Mouse (Mus musculus) embryonic facial prominence, embryonic 12.5 days (tissue): Measurements from ENCODE around the gene Ddt. TPM values are rescaled to one million over a fixed set of nuclear protein-coding genes. Genes with fewer than 3 reads are reported as not detected.

Experiments used
- ATAC-seq: fragments of 200-750 bp; cut with Nextera tagmentation; 2 replicates; pipeline ENCODE4 v1.8.0; 2017; ENCODE audit not compliant: insufficient number of reproducible peaks, insufficient read depth, low FRiP score, low TSS enrichment
- H3K27ac ChIP-seq: fragments of 300-500 bp; sonication (generic); 2 replicates; pipeline ENCODE4 v1.5.1; 2016; ENCODE audit warnings: mild to moderate bottlenecking
- H3K27me3 ChIP-seq: fragments of 300-500 bp; sonication (generic); 2 replicates; pipeline ENCODE4 v1.6.1; 2016; ENCODE audit warnings: mild to moderate bottlenecking, moderate library complexity
- H3K36me3 ChIP-seq: fragments of 300-500 bp; sonication (generic); 2 replicates; pipeline ENCODE4 v1.6.1; 2016; ENCODE audit warnings: mild to moderate bottlenecking
- H3K4me1 ChIP-seq: fragments of 300-500 bp; sonication (generic); 2 replicates; pipeline ENCODE4 v1.6.1; 2016
- H3K4me2 ChIP-seq: fragments of 300-500 bp; sonication (generic); replicated peaks from 2 replicates; pipeline ENCODE4 v1.6.1; 2016; ENCODE audit warnings: mild to moderate bottlenecking, moderate library complexity
- H3K4me3 ChIP-seq: fragments of 300-500 bp; sonication (generic); 2 replicates; pipeline ENCODE4 v1.5.1; 2016; ENCODE audit warnings: mild to moderate bottlenecking
- H3K9ac ChIP-seq: fragments of 300-500 bp; sonication (generic); 2 replicates; pipeline ENCODE4 v1.6.1; 2016; ENCODE audit warnings: mild to moderate bottlenecking, moderate library complexity
- H3K9me3 ChIP-seq: fragments of 300-500 bp; sonication (generic); 2 replicates; pipeline ENCODE4 v1.6.1; 2016; ENCODE audit warnings: mild to moderate bottlenecking, moderate library complexity
- WGBS: fragments of 180-500 bp; shearing (Covaris S2); methylation state at CpG from one replicate; pipeline ENCODE4 v1.1.7; 2016; 5-methylcytosine and 5-hydroxymethylcytosine counted together
- polyA plus RNA-seq: library from polyadenylated mRNA; unstranded; fragments of >200 nt; fragmentation: Nextera tagmentation; extraction: Ambion mirVana; gene quantifications from 2 replicates; pipeline ENCODE4 v1.2.1, GENCODE M21; 2016

Ddt gene
- 92.2 and 95.4 TPM in 2 replicates for polyA plus RNA-seq

- Histone ChIP-seq H3K27ac (no peak within 1 kb of the TSS), H3K9ac (peak within 1 kb of the TSS; percentile 57), H3K4me1 (peaks cover 7% of the 10 kb centered on the region; the same call in 1 of the 2 replicates), H3K4me2 (peak within 1 kb of the TSS; percentile 72), H3K36me3 (no peaks in the 10 kb centered on the region), H3K9me3 (no peaks in the 10 kb centered on the region), H3K4me3 (peak within 1 kb of the TSS; percentile 57), H3K27me3 (0 out of 2 replicates have a peak, but pooled peaks cover 2% of the 10 kb centered on the region)
- under 1% methylated on average over 44 of the region's 47 CpGs for WGBS
- ATAC-seq = peak; percentile 89
These were observed at the start of gene Ddt for GRCm38 (mm10) chr10:75772795-75773664. Gene Ddt, minus strand, starts transcription at chr10:75773414.

GRCm38 (mm10) chr10:75822443-75822842, 49.2 kb upstream of the Ddt start, which contains the start of gene Gstt4:
Gene Gstt4, minus strand, starts transcription at chr10:75822543.
- H3K27ac ChIP-seq = no peak within 1 kb of the TSS
- H3K9me3 ChIP-seq = no peaks in the 10 kb centered on the region
- H3K4me1 ChIP-seq = no peaks in the 10 kb centered on the region
- no peak for ATAC-seq
- H3K4me2 ChIP-seq = no peak within 1 kb of the TSS
- no peak within 1 kb of the TSS for H3K4me3 ChIP-seq
- H3K9ac ChIP-seq = no peak within 1 kb of the TSS
- 0 out of 2 replicates have a peak, but pooled peaks cover under 1% of the 10 kb centered on the region for H3K27me3 ChIP-seq
- H3K36me3 ChIP-seq = no peaks in the 10 kb centered on the region
- WGBS = 88% methylated on average over 2 of the region's 2 CpGs

GRCm38 (mm10) chr10:75819882-75820281, 46.7 kb upstream of the Ddt start:
- Histone ChIP-seq H3K27me3 (no peaks in the 10 kb centered on the region), H3K4me3 (no peak overlapping the region), H3K36me3 (no peaks in the 10 kb centered on the region), H3K9me3 (no peaks in the 10 kb centered on the region), H3K9ac (no peak overlapping the region), H3K27ac (no peak overlapping the region), H3K4me2 (no peak overlapping the region), H3K4me1 (no peaks in the 10 kb centered on the region)
- 89% methylated on average over 5 of the region's 5 CpGs for WGBS
- no peak for ATAC-seq

GRCm38 (mm10) chr10:75818641-75819040, 45.4 kb upstream of the Ddt start:
- Histone ChIP-seq H3K9ac (no peak overlapping the region), H3K27ac (no peak overlapping the region), H3K4me1 (no peaks in the 10 kb centered on the region), H3K36me3 (no peaks in the 10 kb centered on the region), H3K27me3 (no peaks in the 10 kb centered on the region), H3K9me3 (no peaks in the 10 kb centered on the region), H3K4me2 (no peak overlapping the region), H3K4me3 (no peak overlapping the region)
- no peak for ATAC-seq
- WGBS = 62% methylated on average over 10 of the region's 10 CpGs

GRCm38 (mm10) chr10:75804217-75804616, 31.0 kb upstream of the Ddt start:
- 0 out of 2 replicates have a peak, but pooled peaks cover 4% of the 10 kb centered on the region for H3K27me3 ChIP-seq
- no peaks in the 10 kb centered on the region for H3K36me3 ChIP-seq

GRCm38 (mm10) chr10:75798176-75798696, 25.0 kb upstream of the Ddt start, which contains the start of gene Gstt1:
Gene Gstt1, minus strand, starts transcription at chr10:75798584.
- Histone ChIP-seq H3K4me1 (peaks cover 23% of the 10 kb centered on the region), H3K4me3 (peak within 1 kb of the TSS; percentile 42), H3K4me2 (peak within 1 kb of the TSS; percentile 80), H3K27me3 (0 out of 2 replicates have a peak, but pooled peaks cover 6% of the 10 kb centered on the region), H3K9ac (peak within 1 kb of the TSS; percentile 45), H3K36me3 (no peaks in the 10 kb centered on the region), H3K9me3 (no peaks in the 10 kb centered on the region), H3K27ac (no peak within 1 kb of the TSS)
- WGBS = 2% methylated on average over 18 of the region's 18 CpGs
- ATAC-seq = no peak

More at GRCm38 (mm10) chr10:75804217-75804616, 31.0 kb upstream of the Ddt start:
- H3K27ac ChIP-seq = no peak overlapping the region
- no peak for ATAC-seq
- WGBS = 67% methylated on average over 2 of the region's 2 CpGs
- H3K4me3 ChIP-seq = no peak overlapping the region
- H3K4me2 ChIP-seq = no peak overlapping the region
- no peaks in the 10 kb centered on the region for H3K4me1 ChIP-seq
- H3K9ac ChIP-seq = no peak overlapping the region
- no peaks in the 10 kb centered on the region for H3K9me3 ChIP-seq

GRCm38 (mm10) chr10:75797619-75798175, 24.5 kb upstream of the Ddt start:
- 5% methylated on average over 12 of the region's 12 CpGs for WGBS
- no peak for ATAC-seq

GRCm38 (mm10) chr10:75796731-75797516, 23.7 kb upstream of the Ddt start:
- Histone ChIP-seq H3K36me3 (no peaks in the 10 kb centered on the region), H3K9me3 (no peaks in the 10 kb centered on the region), H3K27ac (no peak overlapping the region), H3K9ac (peak overlapping the region; percentile 45; the same call in 1 of the 2 replicates), H3K27me3 (0 out of 2 replicates have a peak, but pooled peaks cover 6% of the 10 kb centered on the region), H3K4me3 (peak overlapping the region; percentile 42), H3K4me1 (peaks cover 23% of the 10 kb centered on the region), H3K4me2 (peak overlapping the region; percentile 80)
- 39% methylated on average over 11 of the region's 11 CpGs for WGBS
- ATAC-seq = no peak

More at GRCm38 (mm10) chr10:75797619-75798175, 24.5 kb upstream of the Ddt start:
- Histone ChIP-seq H3K9ac (peak overlapping the region; percentile 45), H3K36me3 (no peaks in the 10 kb centered on the region), H3K4me3 (peak overlapping the region; percentile 42), H3K4me2 (peak overlapping the region; percentile 80), H3K9me3 (no peaks in the 10 kb centered on the region), H3K27ac (no peak overlapping the region), H3K4me1 (peaks cover 23% of the 10 kb centered on the region), H3K27me3 (0 out of 2 replicates have a peak, but pooled peaks cover 6% of the 10 kb centered on the region)

GRCm38 (mm10) chr10:75794880-75795279, 21.7 kb upstream of the Ddt start:
- Histone ChIP-seq H3K4me3 (no peak overlapping the region), H3K4me2 (no peak overlapping the region), H3K4me1 (peaks cover 28% of the 10 kb centered on the region), H3K36me3 (no peaks in the 10 kb centered on the region), H3K9me3 (no peaks in the 10 kb centered on the region), H3K27me3 (0 out of 2 replicates have a peak, but pooled peaks cover 6% of the 10 kb centered on the region), H3K9ac (no peak overlapping the region), H3K27ac (no peak overlapping the region)
- ATAC-seq = no peak
- WGBS = 35% methylated on average over 3 of the region's 3 CpGs

- Histone ChIP-seq H3K4me2 (no peak overlapping the region), H3K9ac (no peak overlapping the region), H3K27me3 (no peaks in the 10 kb centered on the region), H3K4me1 (peaks cover 10% of the 10 kb centered on the region), H3K4me3 (no peak overlapping the region), H3K36me3 (no peaks in the 10 kb centered on the region), H3K27ac (0 out of 2 replicates have a peak overlapping the region, but pooled peaks have one; percentile 36), H3K9me3 (no peaks in the 10 kb centered on the region)
- ATAC-seq = peak; percentile 56; the same call in 1 of the 2 replicates
- WGBS = 20% methylated on average over 7 of the region's 7 CpGs
These were observed 17.6 kb upstream of the Ddt start for GRCm38 (mm10) chr10:75790773-75791172.

GRCm38 (mm10) chr10:75789841-75790240, 16.6 kb upstream of the Ddt start:
- no peaks in the 10 kb centered on the region for H3K36me3 ChIP-seq
- no peak for ATAC-seq
- H3K9ac ChIP-seq = no peak overlapping the region
- WGBS = 92% methylated on average over 5 of the region's 5 CpGs
- H3K4me3 ChIP-seq = no peak overlapping the region
- no peak overlapping the region for H3K4me2 ChIP-seq
- no peaks in the 10 kb centered on the region for H3K9me3 ChIP-seq
- no peak overlapping the region for H3K27ac ChIP-seq
- no peaks in the 10 kb centered on the region for H3K27me3 ChIP-seq
- peaks cover 8% of the 10 kb centered on the region for H3K4me1 ChIP-seq
